Mouse (Mus musculus) hindbrain, embryonic 12.5 days (tissue): ENCODE measurements around the gene Hist1h2bq. TPM values are rescaled to one million over a fixed set of nuclear protein-coding genes. Genes with fewer than 3 reads are reported as not detected.
"Not testable (repeated sequence)": the region's sequence is repeated elsewhere in the genome, so short reads cannot be mapped to it uniquely, and the experiment has no call there.

Source experiments
- ATAC-seq: fragments of 200-750 bp; cut with Nextera tagmentation; 2 replicates; pipeline ENCODE4 v1.8.0; 2017; ENCODE audit warnings: moderate TSS enrichment; ENCODE audit not compliant: low FRiP score
- H3K27ac ChIP-seq: fragments of 300-500 bp; sonication (generic); 2 replicates; pipeline ENCODE4 v1.5.1; 2016; ENCODE audit warnings: mild to moderate bottlenecking
- H3K27me3 ChIP-seq: fragments of 300-500 bp; sonication (generic); 2 replicates; pipeline ENCODE4 v1.6.1; 2016; ENCODE audit warnings: mild to moderate bottlenecking
- H3K36me3 ChIP-seq: fragments of 300-500 bp; sonication (generic); 2 replicates; pipeline ENCODE4 v1.6.1; 2016; ENCODE audit warnings: mild to moderate bottlenecking
- H3K4me1 ChIP-seq: fragments of 300-500 bp; sonication (generic); 2 replicates; pipeline ENCODE4 v1.6.1; 2016
- H3K4me2 ChIP-seq: fragments of 300-500 bp; sonication (generic); replicated peaks from 2 replicates; pipeline ENCODE4 v1.6.1; 2016; ENCODE audit warnings: mild to moderate bottlenecking
- H3K4me3 ChIP-seq: fragments of 300-500 bp; sonication (generic); 2 replicates; pipeline ENCODE4 v1.5.1; 2016; ENCODE audit warnings: mild to moderate bottlenecking
- H3K9ac ChIP-seq: fragments of 300-500 bp; sonication (generic); 2 replicates; pipeline ENCODE4 v1.6.1; 2016; ENCODE audit warnings: mild to moderate bottlenecking, moderate library complexity
- H3K9me3 ChIP-seq: fragments of 300-500 bp; sonication (generic); replicated peaks from 2 replicates; pipeline ENCODE4 v1.6.1; 2016; ENCODE audit warnings: mild to moderate bottlenecking
- WGBS: fragments of 180-500 bp; shearing (Covaris S2); methylation state at CpG from one replicate; pipeline ENCODE4 v1.1.7; 2016; 5-methylcytosine and 5-hydroxymethylcytosine counted together
- polyA plus RNA-seq: library from polyadenylated mRNA; unstranded; fragments of >200 nt; fragmentation: Nextera tagmentation; extraction: Ambion mirVana; gene quantifications from 2 replicates; pipeline ENCODE4 v1.2.1, GENCODE M21; 2016

The Hist1h2bq gene
- polyA plus RNA-seq, 1 experiment from 2014 or later: 15.3 TPM

DNA sequence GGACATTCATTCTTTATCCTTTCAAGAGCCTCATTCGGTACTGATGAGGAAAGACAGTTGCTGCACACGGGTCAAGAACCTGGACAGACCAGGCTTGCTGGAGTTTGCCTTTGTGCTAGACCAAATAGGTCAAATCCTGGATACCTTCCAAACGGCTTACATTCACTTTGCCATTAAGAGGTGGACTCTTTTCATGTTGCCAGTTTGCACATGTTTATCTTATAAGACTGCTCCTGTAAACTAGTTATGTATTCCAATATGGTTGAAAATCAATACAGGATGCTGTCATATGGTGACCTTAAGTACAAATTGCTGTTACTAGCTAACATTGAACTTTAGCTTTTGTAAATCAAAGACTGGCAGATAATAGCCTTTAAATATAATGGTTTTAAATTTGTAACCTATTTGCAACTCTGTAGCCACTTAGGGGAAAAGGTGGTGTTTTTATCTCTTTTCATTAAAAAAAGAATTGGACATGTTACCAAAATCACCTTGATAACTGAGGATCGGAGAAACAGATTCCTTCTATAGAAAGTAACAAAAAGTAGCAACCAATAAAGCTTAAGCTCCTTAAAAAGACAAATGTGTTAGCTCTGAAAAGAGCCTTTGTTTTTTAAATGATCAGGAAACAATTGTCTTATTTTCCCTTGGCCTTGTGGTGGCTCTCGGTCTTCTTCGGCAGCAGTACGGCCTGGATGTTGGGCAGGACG, 23.7 kb downstream of the Hist1h2bq start:
- H3K4me3 ChIP-seq: peak overlapping the region; percentile 33
- no peaks in the 10 kb centered on the region for H3K9me3 ChIP-seq
- peaks cover 31% of the 10 kb centered on the region for H3K4me1 ChIP-seq
- H3K4me2 ChIP-seq: peak overlapping the region; percentile 59
- H3K36me3 ChIP-seq: no peaks in the 10 kb centered on the region
- 4% methylated on average over 8 of the region's 8 CpGs for WGBS
- no peak for ATAC-seq
- peak overlapping the region; percentile 82 for H3K27ac ChIP-seq
- H3K9ac ChIP-seq: peak overlapping the region; percentile 47
- H3K27me3 ChIP-seq: 0 out of 2 replicates have a peak, but pooled peaks cover 4% of the 10 kb centered on the region

DNA sequence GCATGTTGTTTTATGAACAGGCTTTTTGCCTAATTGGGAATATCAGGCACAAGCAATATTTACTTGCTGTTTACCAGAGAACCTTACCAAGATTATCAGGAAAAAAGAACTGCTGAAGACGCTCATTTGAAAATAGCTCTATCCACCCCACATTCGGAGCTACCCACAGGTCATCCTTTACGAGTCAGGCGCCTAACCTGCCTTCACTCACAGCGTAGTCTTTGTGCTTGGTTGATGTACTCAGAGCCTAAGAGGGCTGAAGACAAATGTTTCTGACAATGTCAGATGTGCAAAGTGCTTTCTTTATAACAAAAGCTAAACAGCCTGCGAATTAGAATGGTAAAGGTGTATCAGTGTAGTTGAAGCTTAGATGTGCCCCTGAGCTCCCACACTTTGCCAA, 25.7 kb downstream of the Hist1h2bq start:
- H3K36me3 ChIP-seq: no peaks in the 10 kb centered on the region
- peak overlapping the region; percentile 71 for H3K4me2 ChIP-seq
- no peaks in the 10 kb centered on the region for H3K9me3 ChIP-seq
- no peaks in the 10 kb centered on the region for H3K27me3 ChIP-seq
- H3K9ac ChIP-seq: peak overlapping the region; percentile 44; the same call in 1 of the 2 replicates
- ATAC-seq: no peak
- peaks cover 33% of the 10 kb centered on the region for H3K4me1 ChIP-seq
- peak overlapping the region; percentile 76 for H3K27ac ChIP-seq
- no peak overlapping the region for H3K4me3 ChIP-seq
- 21% methylated on average over 6 of the region's 6 CpGs for WGBS

DNA sequence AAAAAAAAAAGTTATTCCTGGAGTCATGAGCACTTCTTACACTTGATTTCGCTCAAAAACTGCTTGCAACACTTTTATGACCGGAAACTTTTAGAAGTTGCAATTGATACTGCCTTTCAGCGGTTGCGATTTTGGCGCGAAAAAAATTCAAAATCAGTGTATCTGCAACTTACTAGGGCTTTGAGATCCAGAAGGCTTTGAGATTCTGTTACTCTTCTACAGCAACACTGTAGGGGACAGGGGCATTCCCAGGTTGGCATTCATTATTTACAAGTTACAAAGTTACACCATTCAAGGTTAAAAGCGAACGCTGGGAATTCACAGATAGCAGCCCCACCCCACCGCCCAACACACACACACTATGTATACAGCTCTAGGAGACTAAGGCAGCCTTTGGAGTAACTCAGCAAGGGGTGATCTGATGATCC, 26.2 kb downstream of the Hist1h2bq start:
- WGBS: 2% methylated on average over 9 of the region's 9 CpGs
- H3K9ac ChIP-seq: peak overlapping the region; percentile 44
- H3K27me3 ChIP-seq: no peaks in the 10 kb centered on the region
- no peaks in the 10 kb centered on the region for H3K36me3 ChIP-seq
- H3K27ac ChIP-seq: peak overlapping the region; percentile 76
- H3K4me1 ChIP-seq: peaks cover 33% of the 10 kb centered on the region
- peak overlapping the region; percentile 39 for H3K4me3 ChIP-seq
- peak overlapping the region; percentile 71 for H3K4me2 ChIP-seq
- no peak for ATAC-seq
- no peaks in the 10 kb centered on the region for H3K9me3 ChIP-seq

DNA sequence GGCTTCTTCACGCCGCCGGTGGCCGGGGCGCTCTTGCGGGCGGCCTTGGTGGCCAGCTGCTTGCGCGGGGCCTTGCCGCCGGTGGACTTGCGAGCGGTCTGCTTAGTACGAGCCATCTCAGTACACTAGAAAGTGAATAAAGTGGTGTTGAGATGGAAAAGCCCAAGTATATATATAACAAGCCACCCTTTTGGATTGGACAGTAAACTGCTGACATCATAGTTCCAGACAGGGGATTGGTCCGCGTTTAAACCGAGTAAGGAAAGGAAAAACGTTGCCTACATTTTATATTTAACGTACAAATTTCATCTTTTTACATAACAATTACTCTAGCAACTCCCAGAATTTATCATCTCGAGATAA, 26.8 kb downstream of the Hist1h2bq start, which contains the start of gene Hist1h3i:
Gene Hist1h3i, minus strand, starts transcription at position 116 of the 363 bp plus-strand sequence.
- no peaks in the 10 kb centered on the region for H3K27me3 ChIP-seq
- no peaks in the 10 kb centered on the region for H3K9me3 ChIP-seq
- H3K9ac ChIP-seq: peak within 1 kb of the TSS; percentile 66
- ATAC-seq: peak; percentile 69
- peaks cover 32% of the 10 kb centered on the region for H3K4me1 ChIP-seq
- H3K27ac ChIP-seq: peak within 1 kb of the TSS; percentile 86
- peak within 1 kb of the TSS; percentile 71 for H3K4me2 ChIP-seq
- under 1% methylated on average over 15 of the region's 20 CpGs for WGBS
- peak within 1 kb of the TSS; percentile 39 for H3K4me3 ChIP-seq
- H3K36me3 ChIP-seq: no peaks in the 10 kb centered on the region

DNA sequence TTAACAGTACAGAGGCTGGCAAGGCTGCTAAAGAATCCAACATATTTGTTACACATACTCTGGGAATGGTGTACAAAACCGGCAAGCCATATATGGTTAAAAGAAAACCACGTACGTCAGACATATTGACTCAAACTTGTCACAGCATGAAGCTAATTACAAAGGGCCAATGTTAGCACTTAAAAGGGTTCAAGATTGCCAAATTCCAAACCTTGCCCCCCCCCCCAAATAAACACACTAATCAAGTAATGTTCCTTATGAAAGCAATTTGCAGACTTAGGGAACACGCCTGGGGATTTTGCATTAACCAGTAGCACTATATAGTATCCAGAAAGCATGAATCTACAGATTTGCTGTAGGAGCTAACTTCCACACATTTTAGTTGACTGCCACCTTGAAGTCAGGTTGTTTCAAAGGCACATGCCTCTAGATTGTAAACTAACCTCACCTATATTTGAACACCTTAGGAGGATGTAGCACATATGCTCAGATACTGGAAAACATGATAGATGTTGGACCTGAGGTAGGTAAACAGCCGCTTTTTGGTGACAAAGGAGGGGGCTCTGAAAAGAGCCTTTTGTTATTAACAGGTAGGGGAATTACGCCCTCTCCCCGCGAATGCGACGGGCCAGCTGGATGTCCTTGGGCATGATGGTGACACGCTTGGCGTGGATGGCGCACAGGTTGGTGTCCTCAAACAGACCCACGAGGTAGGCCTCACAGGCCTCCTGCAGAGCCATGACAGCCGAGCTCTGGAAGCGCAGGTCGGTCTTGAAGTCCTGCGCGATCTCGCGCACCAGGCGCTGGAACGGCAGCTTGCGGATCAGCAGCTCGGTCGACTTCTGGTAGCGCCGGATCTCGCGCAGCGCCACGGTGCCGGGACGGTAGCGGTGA, 27.4 kb downstream of the Hist1h2bq start:
- ATAC-seq, H3K27me3 ChIP-seq, H3K36me3 ChIP-seq, H3K9me3 ChIP-seq: not testable (repeated sequence)
- Histone ChIP-seq H3K4me1 (peaks cover 28% of the 10 kb centered on the region), H3K4me3 (peak overlapping the region; percentile 39), H3K27ac (peak overlapping the region; percentile 86), H3K9ac (peak overlapping the region; percentile 66), H3K4me2 (peak overlapping the region; percentile 71)
- 2% methylated on average over 14 of the region's 35 CpGs for WGBS

DNA sequence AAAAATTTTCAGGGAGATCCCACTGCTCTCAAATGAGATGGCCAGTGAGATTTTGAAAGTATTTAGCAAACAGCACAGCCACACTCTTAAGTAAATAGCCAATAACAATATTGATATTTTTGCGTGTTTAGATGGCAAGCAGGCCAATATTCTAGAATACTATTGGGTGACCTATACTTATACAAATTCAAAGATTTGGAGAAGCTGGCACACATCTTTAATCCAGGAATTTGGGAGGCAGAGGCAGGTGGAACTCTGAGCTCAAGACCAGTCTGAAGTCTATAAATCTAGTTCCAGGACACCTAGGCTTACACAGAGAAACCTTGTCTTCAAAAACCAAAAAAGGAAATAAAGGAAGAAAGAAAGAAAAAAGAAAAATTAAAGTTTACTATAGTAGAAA, 28.4 kb downstream of the Hist1h2bq start:
- no peak overlapping the region; the same call in 1 of the 2 replicates for H3K27ac ChIP-seq
- WGBS: 91% methylated on average over 1 of the region's 1 CpGs
- H3K9me3 ChIP-seq: no peaks in the 10 kb centered on the region
- no peak overlapping the region for H3K4me2 ChIP-seq
- no peaks in the 10 kb centered on the region for H3K36me3 ChIP-seq
- peaks cover 28% of the 10 kb centered on the region for H3K4me1 ChIP-seq
- no peak overlapping the region for H3K9ac ChIP-seq
- no peaks in the 10 kb centered on the region for H3K27me3 ChIP-seq
- ATAC-seq: no peak
- no peak overlapping the region for H3K4me3 ChIP-seq

DNA sequence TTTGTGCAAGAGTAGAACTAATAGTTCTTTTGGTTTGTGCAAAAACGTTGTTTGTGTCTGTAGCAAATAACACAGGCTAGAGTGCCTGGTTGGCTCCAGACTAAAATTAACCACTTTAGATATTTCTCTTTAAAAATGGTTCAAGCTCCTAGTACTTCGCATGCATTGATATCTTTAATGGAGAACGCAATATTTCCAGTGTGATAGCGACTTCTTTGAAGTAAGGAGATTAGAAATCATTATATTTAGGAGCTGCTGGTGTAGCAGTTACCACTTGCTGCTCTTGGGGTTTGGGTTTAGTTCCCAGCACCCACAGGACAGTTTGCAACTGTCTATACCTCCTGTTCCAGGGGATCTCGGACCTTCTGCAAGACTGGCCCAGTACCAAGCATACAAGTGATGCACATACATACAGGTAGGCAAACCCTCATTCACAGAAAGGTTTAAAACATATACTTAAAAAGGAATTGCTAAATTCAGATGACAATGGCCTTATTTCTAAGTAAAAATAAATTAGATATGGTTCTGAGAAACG, 28.9 kb downstream of the Hist1h2bq start:
- 49% methylated on average over 6 of the region's 6 CpGs for WGBS
- H3K4me1 ChIP-seq: peaks cover 26% of the 10 kb centered on the region
- H3K9ac ChIP-seq: no peak overlapping the region
- peak overlapping the region; percentile 88 for H3K4me2 ChIP-seq
- no peak for ATAC-seq
- H3K4me3 ChIP-seq: peak overlapping the region; percentile 41; the same call in 1 of the 2 replicates
- H3K9me3 ChIP-seq: no peaks in the 10 kb centered on the region
- H3K36me3 ChIP-seq: no peaks in the 10 kb centered on the region
- peak overlapping the region; percentile 90 for H3K27ac ChIP-seq
- H3K27me3 ChIP-seq: no peaks in the 10 kb centered on the region

DNA sequence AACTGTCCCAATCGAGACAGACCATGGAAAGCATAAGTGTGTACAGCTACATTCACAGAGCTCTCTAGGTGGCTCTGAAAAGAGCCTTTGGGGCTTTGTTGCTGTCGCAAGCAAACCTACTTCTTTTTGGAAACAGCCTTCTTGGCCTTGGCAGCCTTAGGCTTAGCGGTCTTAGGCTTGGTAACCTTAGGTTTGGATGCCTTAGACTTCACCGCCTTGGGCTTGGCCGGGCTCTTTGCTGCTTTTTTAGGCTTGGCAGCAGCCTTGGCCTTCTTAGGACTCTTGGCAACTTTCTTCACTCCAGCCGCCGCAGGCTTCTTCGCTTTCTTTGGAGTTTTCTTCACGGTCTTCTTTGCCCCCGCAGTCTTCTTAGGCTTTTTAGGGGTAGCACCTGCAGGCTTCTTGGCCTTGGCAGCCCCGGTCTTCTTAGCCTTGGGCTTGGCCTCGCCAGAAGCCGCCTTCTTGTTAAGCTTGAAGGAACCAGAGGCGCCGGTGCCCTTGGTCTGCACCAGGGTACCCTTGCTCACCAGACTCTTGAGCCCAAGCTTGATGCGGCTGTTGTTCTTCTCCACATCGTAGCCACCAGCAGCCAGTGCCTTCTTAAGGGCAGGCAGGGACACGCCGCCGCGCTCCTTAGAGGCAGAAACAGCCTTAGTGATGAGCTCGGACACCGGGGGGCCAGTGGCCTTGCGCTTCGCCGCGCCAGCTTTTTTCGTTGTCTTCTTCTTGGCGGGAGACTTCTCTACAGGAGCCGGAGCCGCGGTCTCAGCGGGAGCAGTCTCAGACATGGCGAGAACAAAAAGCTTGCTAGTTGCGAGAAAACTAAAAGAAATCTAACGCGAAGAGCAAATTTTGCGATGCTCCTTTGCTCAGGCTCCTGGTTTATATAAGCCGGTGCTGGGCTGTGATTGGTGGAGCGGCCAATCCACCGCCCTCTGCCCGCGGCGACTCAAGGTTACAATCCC, 29.9 kb downstream of the Hist1h2bq start, which contains the start of gene Hist1h1b:
Gene Hist1h1b, minus strand, starts transcription at position 859 of the 965 bp plus-strand sequence.
- H3K4me2 ChIP-seq: peak within 1 kb of the TSS; percentile 88
- peak within 1 kb of the TSS; percentile 41 for H3K4me3 ChIP-seq
- peak; percentile 33; the same call in 1 of the 2 replicates for ATAC-seq
- H3K9me3 ChIP-seq: no peaks in the 10 kb centered on the region
- peak within 1 kb of the TSS; percentile 74 for H3K9ac ChIP-seq
- H3K27me3 ChIP-seq: no peaks in the 10 kb centered on the region
- H3K36me3 ChIP-seq: no peaks in the 10 kb centered on the region
- H3K4me1 ChIP-seq: peaks cover 23% of the 10 kb centered on the region
- H3K27ac ChIP-seq: peak within 1 kb of the TSS; percentile 90
- WGBS: 1% methylated on average over 44 of the region's 44 CpGs

DNA sequence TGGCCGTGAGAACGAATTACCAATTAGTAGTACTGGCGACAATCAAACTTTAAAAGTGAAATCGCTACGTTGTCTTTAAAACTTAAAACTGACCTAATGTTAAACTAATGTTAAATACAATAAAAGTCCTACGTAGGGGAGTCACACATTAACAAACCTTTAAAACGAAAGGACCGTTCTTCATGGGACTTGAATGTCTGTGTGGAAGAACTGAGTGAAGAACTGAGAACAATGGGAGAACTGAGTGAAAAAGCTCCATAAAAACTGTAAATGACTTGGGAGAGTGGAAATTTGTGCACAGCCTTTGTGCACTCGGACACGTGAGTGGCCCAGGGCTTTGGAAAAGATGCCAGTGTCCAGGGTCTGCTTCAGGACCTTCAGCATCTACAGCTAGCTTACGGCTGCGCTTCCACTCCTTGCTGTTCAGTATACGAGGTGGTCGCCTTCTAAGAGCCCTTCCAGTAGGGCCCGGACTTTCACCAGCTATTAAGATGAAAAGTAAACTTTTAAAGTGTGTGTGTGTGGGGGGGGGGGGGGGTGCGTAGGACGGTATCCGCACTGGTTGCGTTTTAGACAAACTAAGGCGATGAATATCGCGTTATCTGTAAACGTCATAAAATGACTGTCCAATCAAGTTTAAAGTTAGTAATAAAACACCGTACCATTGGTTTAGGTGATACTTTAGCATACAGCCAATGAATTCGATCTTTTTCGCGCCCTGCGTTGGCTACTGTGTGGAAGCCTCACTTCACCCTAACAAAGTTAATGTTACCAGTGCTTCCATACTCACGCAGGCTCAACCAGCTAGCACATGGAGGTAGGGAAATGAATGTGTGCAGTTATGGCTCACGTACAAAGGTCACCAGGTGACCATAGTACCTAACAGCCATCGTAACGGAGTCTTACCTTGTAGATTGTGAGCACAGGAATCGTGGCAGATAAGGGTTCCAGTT, 30.9 kb downstream of the Hist1h2bq start:
- H3K4me2 ChIP-seq: peak overlapping the region; percentile 88
- WGBS: 5% methylated on average over 33 of the region's 33 CpGs
- H3K4me1 ChIP-seq: peaks cover 19% of the 10 kb centered on the region
- no peaks in the 10 kb centered on the region for H3K9me3 ChIP-seq
- peak overlapping the region; percentile 74 for H3K9ac ChIP-seq
- no peaks in the 10 kb centered on the region for H3K36me3 ChIP-seq
- peak overlapping the region; percentile 90 for H3K27ac ChIP-seq
- no peaks in the 10 kb centered on the region for H3K27me3 ChIP-seq
- peak overlapping the region; percentile 41 for H3K4me3 ChIP-seq
- peak; percentile 90 for ATAC-seq
